Mouse (Mus musculus): Measurements from ENCODE around the gene Cadm1. TPM values are rescaled to one million over a fixed set of nuclear protein-coding genes. Genes with fewer than 3 reads are reported as not detected.
A peak's percentile ranks its signal among the peaks of the same experiment; 100 is the strongest.

The Cadm1 gene
- polyA plus RNA-seq (2012; rRNA removed): 1.4 and 3.2 TPM in 2 replicates

DNA sequence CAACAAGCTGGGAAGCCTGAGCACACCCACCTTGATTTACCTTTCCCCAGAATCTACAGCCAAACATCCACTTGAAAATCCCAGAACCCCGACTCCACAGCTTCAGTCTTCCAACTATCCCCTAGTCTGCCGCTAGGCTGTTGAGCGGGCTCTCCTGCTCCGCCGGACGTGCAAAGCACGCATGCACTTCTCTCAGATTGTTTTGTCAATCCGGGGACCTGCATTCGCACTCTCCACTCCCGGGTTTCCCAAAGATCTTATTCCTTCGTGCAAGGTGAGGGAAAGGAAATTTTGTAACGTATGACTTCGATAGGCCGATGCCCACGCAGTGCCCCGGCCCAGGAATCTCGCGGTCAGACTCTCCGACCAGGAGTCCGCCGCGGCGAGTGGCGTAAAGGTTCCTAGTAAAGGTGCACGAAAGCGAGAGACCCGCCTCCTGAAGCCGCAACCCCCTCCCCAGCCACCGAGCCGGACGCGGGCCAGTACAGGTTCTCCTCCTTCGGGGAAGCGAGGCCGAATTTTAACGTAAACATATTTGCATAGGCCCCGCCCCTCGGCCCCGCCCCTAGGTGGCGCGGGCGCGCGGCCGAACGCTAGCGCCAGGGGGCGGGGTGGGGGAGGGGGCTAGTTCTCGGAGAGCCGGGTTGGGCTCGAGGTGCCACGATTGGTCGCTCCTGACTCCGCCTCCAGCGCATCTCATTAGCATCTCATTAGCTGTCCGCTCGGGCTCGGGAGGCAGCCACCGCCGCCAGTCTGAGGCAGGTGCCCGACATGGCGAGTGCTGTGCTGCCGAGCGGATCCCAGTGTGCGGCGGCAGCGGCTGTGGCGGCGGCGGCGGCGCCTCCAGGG, at the start of gene Cadm1:
Gene Cadm1 (plus strand): TSS at position 572 of the 849 bp plus-strand sequence.
- Histone ChIP-seq H3K4me3 (ENCODE audit: low read depth, low read length) (peak within 1 kb of the TSS; percentile 90), H3K36me3 (ENCODE audit: control insufficient read depth, insufficient read depth, low read length) (no peaks in the 10 kb centered on the region), H3K27me3 (ENCODE audit: control insufficient read depth, insufficient read depth, low read length) (peaks cover 48% of the 10 kb centered on the region), H3K27ac (ENCODE audit: insufficient read depth, low read depth, low read length) (0 out of 2 replicates have a peak within 1 kb of the TSS, but pooled peaks have one; percentile 18), H3K4me1 (ENCODE audit: control insufficient read depth, insufficient read depth, insufficient read length, low read length) (peaks cover 16% of the 10 kb centered on the region)
- 1% methylated on average over 72 of the region's 72 CpGs for WGBS
- TF ChIP-seq POLR2A (IDR thresholded peaks at IDR 0.05; ENCODE audit: low read depth, low read length) (peak; percentile 66), CTCF (IDR thresholded peaks at IDR 0.05; ENCODE audit: extremely low read depth, insufficient read length, insufficient replicate concordance, low read depth, low read length) (peak; percentile 46; the same call in 1 of the 2 replicates)

DNA sequence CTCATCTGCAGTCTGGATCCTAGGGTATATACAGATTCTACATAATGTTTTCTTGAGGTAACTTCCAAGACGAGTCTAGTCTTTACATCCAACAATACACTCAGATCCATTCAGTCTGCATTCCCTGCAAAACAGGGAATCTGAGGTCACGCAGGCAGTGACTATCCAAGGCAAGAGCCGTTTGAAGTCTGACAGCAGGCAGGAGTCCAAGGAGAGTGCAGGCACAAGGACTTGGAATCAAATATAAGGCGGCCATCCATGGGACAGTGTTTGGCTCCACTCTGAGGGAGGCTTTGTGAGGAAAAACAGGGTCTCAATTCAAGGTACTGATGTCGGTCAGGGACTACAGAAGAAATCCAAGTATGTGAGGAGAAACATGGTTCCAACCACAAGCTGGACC, 45.5 kb upstream of the Cadm1 start:
- WGBS: 84% methylated on average over 5 of the region's 5 CpGs
- TF ChIP-seq CTCF (IDR thresholded peaks at IDR 0.05; ENCODE audit: extremely low read depth, insufficient read length, insufficient replicate concordance, low read depth, low read length) (no peak), POLR2A (IDR thresholded peaks at IDR 0.05; ENCODE audit: low read depth, low read length) (no peak)

DNA sequence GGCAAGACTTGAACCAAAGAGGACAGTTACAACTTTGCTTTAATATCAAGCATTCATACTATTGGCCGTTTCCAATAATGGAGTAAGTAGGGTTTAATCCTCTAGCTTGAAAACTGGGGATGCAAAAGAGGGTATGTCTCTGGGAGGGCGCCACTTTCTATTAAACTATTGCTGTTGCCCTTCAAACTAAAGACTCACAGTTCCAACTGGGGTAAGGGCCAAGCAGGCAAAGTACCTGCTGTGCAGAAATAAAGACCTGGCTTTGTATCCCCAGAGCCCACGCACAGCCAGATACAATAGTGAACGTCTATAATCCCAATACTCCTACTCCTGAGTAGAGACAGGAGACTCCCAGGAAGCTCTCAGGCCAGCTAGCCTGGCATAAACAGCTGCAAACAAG, 44.8 kb upstream of the Cadm1 start:
- no peak for TF ChIP-seq CTCF (IDR thresholded peaks at IDR 0.05; ENCODE audit: extremely low read depth, insufficient read length, insufficient replicate concordance, low read depth, low read length)
- TF ChIP-seq POLR2A (IDR thresholded peaks at IDR 0.05; ENCODE audit: low read depth, low read length): no peak
- no peaks in the 10 kb centered on the region for H3K27me3 ChIP-seq (ENCODE audit: control insufficient read depth, insufficient read depth, low read length)
- H3K4me1 ChIP-seq (ENCODE audit: control insufficient read depth, insufficient read depth, insufficient read length, low read length): no peaks in the 10 kb centered on the region
- 84% methylated on average over 4 of the region's 4 CpGs for WGBS
- no peak overlapping the region for H3K27ac ChIP-seq (ENCODE audit: insufficient read depth, low read depth, low read length)
- no peak overlapping the region for H3K4me3 ChIP-seq (ENCODE audit: low read depth, low read length)
- no peaks in the 10 kb centered on the region for H3K36me3 ChIP-seq (ENCODE audit: control insufficient read depth, insufficient read depth, low read length)

More for the DNA sequence above, 45.5 kb upstream of the Cadm1 start:
- no peak overlapping the region for H3K4me3 ChIP-seq (ENCODE audit: low read depth, low read length)
- H3K4me1 ChIP-seq (ENCODE audit: control insufficient read depth, insufficient read depth, insufficient read length, low read length): no peaks in the 10 kb centered on the region
- no peaks in the 10 kb centered on the region for H3K27me3 ChIP-seq (ENCODE audit: control insufficient read depth, insufficient read depth, low read length)
- H3K36me3 ChIP-seq (ENCODE audit: control insufficient read depth, insufficient read depth, low read length): no peaks in the 10 kb centered on the region
- H3K27ac ChIP-seq (ENCODE audit: insufficient read depth, low read depth, low read length): no peak overlapping the region

DNA sequence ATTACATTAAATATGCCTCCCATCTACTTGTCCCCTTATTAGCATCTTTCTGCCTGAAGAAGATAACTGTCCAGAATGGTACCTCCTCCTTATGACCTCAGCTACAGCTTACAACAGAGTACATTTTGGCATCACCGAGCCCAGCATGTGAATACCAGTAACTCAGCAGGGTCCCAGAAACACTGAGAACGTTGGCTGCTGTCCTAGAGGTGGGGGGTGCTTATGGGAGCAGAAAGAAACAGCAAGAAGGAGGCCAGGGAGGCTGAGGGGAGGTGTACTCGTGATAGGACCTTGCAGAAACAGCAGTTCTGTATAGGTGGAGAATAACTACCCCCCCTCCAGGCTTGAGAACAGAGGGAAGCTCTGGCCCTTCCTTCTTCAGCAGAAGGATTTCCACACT, 30.2 kb upstream of the Cadm1 start:
- no peaks in the 10 kb centered on the region for H3K4me1 ChIP-seq (ENCODE audit: control insufficient read depth, insufficient read depth, insufficient read length, low read length)
- no peak overlapping the region for H3K27ac ChIP-seq (ENCODE audit: insufficient read depth, low read depth, low read length)
- H3K4me3 ChIP-seq (ENCODE audit: low read depth, low read length): no peak overlapping the region
- H3K27me3 ChIP-seq (ENCODE audit: control insufficient read depth, insufficient read depth, low read length): no peaks in the 10 kb centered on the region
- TF ChIP-seq CTCF (IDR thresholded peaks at IDR 0.05; ENCODE audit: extremely low read depth, insufficient read length, insufficient replicate concordance, low read depth, low read length) (no peak), POLR2A (IDR thresholded peaks at IDR 0.05; ENCODE audit: low read depth, low read length) (no peak)
- 34% methylated on average over 3 of the region's 3 CpGs for WGBS
- no peaks in the 10 kb centered on the region for H3K36me3 ChIP-seq (ENCODE audit: control insufficient read depth, insufficient read depth, low read length)

DNA sequence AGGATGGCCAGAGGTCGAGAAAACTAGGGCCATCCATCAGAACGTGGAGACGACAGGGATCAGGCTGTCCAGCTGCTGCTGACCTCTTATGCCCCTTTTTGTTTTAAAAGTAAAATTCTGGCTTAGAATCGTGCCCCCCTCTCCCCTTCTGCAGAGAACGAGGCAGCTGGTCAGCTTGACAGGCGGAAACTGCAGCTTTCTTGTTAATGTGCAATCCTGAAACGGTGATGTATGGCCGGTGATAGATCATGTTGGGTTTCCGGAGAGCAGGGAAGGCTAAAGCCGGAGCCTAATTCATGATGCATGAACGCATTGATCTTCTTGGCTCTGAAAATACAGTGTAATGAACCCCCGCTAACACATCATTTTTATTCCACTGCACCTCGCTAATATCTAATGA, 24.0 kb upstream of the Cadm1 start:
- no peak overlapping the region for H3K4me3 ChIP-seq (ENCODE audit: low read depth, low read length)
- no peak for TF ChIP-seq CTCF (IDR thresholded peaks at IDR 0.05; ENCODE audit: extremely low read depth, insufficient read length, insufficient replicate concordance, low read depth, low read length)
- no peak for TF ChIP-seq POLR2A (IDR thresholded peaks at IDR 0.05; ENCODE audit: low read depth, low read length)
- no peak overlapping the region for H3K27ac ChIP-seq (ENCODE audit: insufficient read depth, low read depth, low read length)
- H3K4me1 ChIP-seq (ENCODE audit: control insufficient read depth, insufficient read depth, insufficient read length, low read length): no peaks in the 10 kb centered on the region
- WGBS: 52% methylated on average over 13 of the region's 13 CpGs
- H3K36me3 ChIP-seq (ENCODE audit: control insufficient read depth, insufficient read depth, low read length): no peaks in the 10 kb centered on the region
- no peaks in the 10 kb centered on the region for H3K27me3 ChIP-seq (ENCODE audit: control insufficient read depth, insufficient read depth, low read length)

DNA sequence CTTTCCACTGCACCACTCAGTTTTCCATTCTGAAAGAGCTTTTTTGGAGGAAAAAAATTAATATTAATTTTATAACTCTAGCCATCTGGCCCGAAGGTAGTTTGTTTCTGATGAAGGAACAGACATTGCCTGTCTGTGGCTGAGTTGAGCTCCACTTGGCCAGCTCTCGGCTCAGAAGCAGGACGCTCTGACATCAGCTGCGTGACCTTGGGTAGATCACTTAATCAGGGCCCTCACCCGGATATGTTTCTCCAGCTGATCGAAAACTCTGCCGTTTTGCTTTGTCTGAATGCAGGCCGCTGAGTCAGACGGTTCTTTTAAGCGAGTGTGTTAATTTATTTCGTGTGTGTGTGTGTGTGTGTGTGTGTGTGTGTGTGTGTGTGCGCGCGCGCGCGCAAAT, 23.1 kb upstream of the Cadm1 start:
- 85% methylated on average over 17 of the region's 17 CpGs for WGBS
- TF ChIP-seq CTCF (IDR thresholded peaks at IDR 0.05; ENCODE audit: extremely low read depth, insufficient read length, insufficient replicate concordance, low read depth, low read length) (no peak), POLR2A (IDR thresholded peaks at IDR 0.05; ENCODE audit: low read depth, low read length) (no peak)
- Histone ChIP-seq H3K27ac (ENCODE audit: insufficient read depth, low read depth, low read length) (no peak overlapping the region), H3K4me3 (ENCODE audit: low read depth, low read length) (no peak overlapping the region), H3K4me1 (ENCODE audit: control insufficient read depth, insufficient read depth, insufficient read length, low read length) (no peaks in the 10 kb centered on the region), H3K36me3 (ENCODE audit: control insufficient read depth, insufficient read depth, low read length) (no peaks in the 10 kb centered on the region), H3K27me3 (ENCODE audit: control insufficient read depth, insufficient read depth, low read length) (no peaks in the 10 kb centered on the region)

DNA sequence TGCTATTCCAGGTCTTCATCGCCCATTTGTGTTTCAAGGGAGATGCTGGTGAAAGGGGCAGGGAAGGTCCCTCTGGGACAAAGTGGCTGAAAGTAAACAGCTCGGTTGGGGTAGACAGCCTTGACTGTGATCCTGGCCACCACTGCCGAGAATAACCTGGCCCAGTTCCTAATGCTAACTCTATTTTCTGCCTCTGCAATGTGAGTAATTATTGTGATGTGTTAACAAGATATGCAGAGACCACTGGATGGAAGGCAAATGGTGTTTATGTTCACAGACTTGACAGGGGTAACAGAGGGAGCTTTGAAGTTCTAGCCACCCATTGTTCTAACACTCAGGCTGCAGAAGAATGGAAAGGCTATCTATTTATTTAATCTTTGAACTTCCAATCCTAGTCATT, 21.9 kb upstream of the Cadm1 start:
- H3K4me3 ChIP-seq (ENCODE audit: low read depth, low read length): no peak overlapping the region

More for the DNA sequence above, 21.9 kb upstream of the Cadm1 start:
- TF ChIP-seq CTCF (IDR thresholded peaks at IDR 0.05; ENCODE audit: extremely low read depth, insufficient read length, insufficient replicate concordance, low read depth, low read length) (no peak), POLR2A (IDR thresholded peaks at IDR 0.05; ENCODE audit: low read depth, low read length) (no peak)
- Histone ChIP-seq H3K36me3 (ENCODE audit: control insufficient read depth, insufficient read depth, low read length) (no peaks in the 10 kb centered on the region), H3K27me3 (ENCODE audit: control insufficient read depth, insufficient read depth, low read length) (no peaks in the 10 kb centered on the region), H3K27ac (ENCODE audit: insufficient read depth, low read depth, low read length) (no peak overlapping the region), H3K4me1 (ENCODE audit: control insufficient read depth, insufficient read depth, insufficient read length, low read length) (no peaks in the 10 kb centered on the region)
- WGBS: 50% methylated on average over 3 of the region's 3 CpGs
